Mouse (Mus musculus) neural tube, embryonic 11.5 days (tissue): ENCODE results near the gene Hist1h1c. TPM values are rescaled to one million over a fixed set of nuclear protein-coding genes. Genes with fewer than 3 reads are reported as not detected.

Experiments used
- ATAC-seq: fragments of 200-750 bp; cut with Nextera tagmentation; 2 replicates; pipeline ENCODE4 v1.8.0; 2017; ENCODE audit warnings: moderate number of reproducible peaks, mild to moderate bottlenecking, moderate TSS enrichment, moderate library complexity; ENCODE audit not compliant: insufficient read depth, low FRiP score, low TSS enrichment
- DNase-seq: peaks from one replicate; pipeline ENCODE4 v3.0.0-alpha.2; 2015; ENCODE audit warnings: low spot score
- H3K27ac ChIP-seq: fragments of 300-500 bp; sonication (generic); 2 replicates; pipeline ENCODE4 v1.5.1; 2014; ENCODE audit warnings: low read depth, mild to moderate bottlenecking, low read length
- H3K27me3 ChIP-seq: fragments of 300-500 bp; sonication (generic); 2 replicates; pipeline ENCODE4 v1.6.1; 2014; ENCODE audit warnings: mild to moderate bottlenecking, low read length, mixed read lengths; ENCODE audit not compliant: control insufficient read depth, insufficient read depth
- H3K36me3 ChIP-seq: fragments of 300-500 bp; sonication (generic); 2 replicates; pipeline ENCODE4 v1.6.1; 2014; ENCODE audit warnings: mild to moderate bottlenecking, low read length, moderate library complexity, mixed read lengths; ENCODE audit not compliant: control insufficient read depth, insufficient read depth
- H3K4me1 ChIP-seq: fragments of 300-500 bp; sonication (generic); 2 replicates; pipeline ENCODE4 v1.6.1; 2014; ENCODE audit warnings: low read length, mixed read lengths; ENCODE audit not compliant: control insufficient read depth, insufficient read depth
- H3K4me2 ChIP-seq: fragments of 300-500 bp; sonication (generic); 2 replicates; pipeline ENCODE4 v1.6.1; 2014; ENCODE audit warnings: low read depth, mild to moderate bottlenecking, moderate library complexity
- H3K4me3 ChIP-seq: fragments of 300-500 bp; sonication (generic); 2 replicates; pipeline ENCODE4 v1.5.1; 2014; ENCODE audit warnings: low read depth, low read length
- H3K9ac ChIP-seq: fragments of 300-500 bp; sonication (generic); 2 replicates; pipeline ENCODE4 v1.6.1; 2014; ENCODE audit warnings: mild to moderate bottlenecking, low read length
- H3K9me3 ChIP-seq: fragments of 300-500 bp; sonication (generic); 2 replicates; pipeline ENCODE4 v1.6.1; 2016; ENCODE audit warnings: low read length; ENCODE audit not compliant: control insufficient read depth
- WGBS: fragments of 180-500 bp; shearing (Covaris S2); extraction: QIAGEN DNeasy Blood & Tissue Kit; methylation state at CpG from one replicate; pipeline ENCODE4 v1.1.7; 2014; 5-methylcytosine and 5-hydroxymethylcytosine counted together
- polyA plus RNA-seq: library from polyadenylated mRNA; unstranded; fragments of >200 nt; fragmentation: Nextera tagmentation; extraction: Ambion mirVana; gene quantifications from 2 replicates; pipeline ENCODE4 v1.2.1, GENCODE M21; 2014

The Hist1h1c gene
- polyA plus RNA-seq, result 12.2 and 15.3 TPM in 2 replicates

- Histone ChIP-seq H3K4me2 (peak within 1 kb of the TSS; percentile 93), H3K27me3 (no peaks in the 10 kb centered on the region), H3K36me3 (no peaks in the 10 kb centered on the region), H3K4me1 (0 out of 2 replicates have a peak, but pooled peaks cover 6% of the 10 kb centered on the region), H3K4me3 (peak within 1 kb of the TSS; percentile 52), H3K9ac (peak within 1 kb of the TSS; percentile 81), H3K9me3 (no peaks in the 10 kb centered on the region), H3K27ac (peak within 1 kb of the TSS; percentile 98)
- WGBS, result 0% methylated on average over 30 of the region's 38 CpGs
- DNase-seq (peak; percentile 94), ATAC-seq (peak; percentile 95)
These were observed at the start of gene Hist1h1c for GRCm38 (mm10) chr13:23738677-23739068. TSS of gene Hist1h1c (plus strand) at chr13:23738808.

GRCm38 (mm10) chr13:23688956-23689355, 49.7 kb upstream of the Hist1h1c start:
- no peaks in the 10 kb centered on the region for H3K36me3 ChIP-seq
- no peaks in the 10 kb centered on the region for H3K9me3 ChIP-seq
- 93% methylated on average over 2 of the region's 2 CpGs for WGBS
- no peak overlapping the region for H3K4me3 ChIP-seq
- no peak overlapping the region for H3K9ac ChIP-seq
- no peak overlapping the region for H3K4me2 ChIP-seq
- ATAC-seq, result no peak
- H3K4me1 ChIP-seq, result 0 out of 2 replicates have a peak, but pooled peaks cover 4% of the 10 kb centered on the region
- H3K27ac ChIP-seq, result no peak overlapping the region
- H3K27me3 ChIP-seq, result no peaks in the 10 kb centered on the region
- DNase-seq, result no peak

DNA sequence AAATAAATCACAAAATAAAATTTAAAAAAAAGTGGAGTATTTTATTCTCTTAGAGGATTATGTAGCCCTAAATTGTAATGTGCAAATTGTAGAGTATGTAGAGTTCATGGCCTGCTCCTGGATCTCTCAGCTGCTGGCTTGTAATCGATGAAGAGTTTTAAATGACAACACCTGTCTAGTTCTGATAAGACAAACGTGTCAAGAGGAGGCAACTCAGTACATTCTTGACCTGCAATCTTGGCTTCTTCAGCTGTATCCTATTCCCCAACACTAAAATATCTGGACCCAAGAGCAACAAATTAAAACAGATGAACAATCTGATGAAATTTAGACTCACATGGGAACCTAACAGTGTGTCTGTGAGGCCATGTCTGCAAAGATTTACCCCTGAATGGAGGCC, 49.1 kb upstream of the Hist1h1c start:
- no peak overlapping the region for H3K27ac ChIP-seq

DNA sequence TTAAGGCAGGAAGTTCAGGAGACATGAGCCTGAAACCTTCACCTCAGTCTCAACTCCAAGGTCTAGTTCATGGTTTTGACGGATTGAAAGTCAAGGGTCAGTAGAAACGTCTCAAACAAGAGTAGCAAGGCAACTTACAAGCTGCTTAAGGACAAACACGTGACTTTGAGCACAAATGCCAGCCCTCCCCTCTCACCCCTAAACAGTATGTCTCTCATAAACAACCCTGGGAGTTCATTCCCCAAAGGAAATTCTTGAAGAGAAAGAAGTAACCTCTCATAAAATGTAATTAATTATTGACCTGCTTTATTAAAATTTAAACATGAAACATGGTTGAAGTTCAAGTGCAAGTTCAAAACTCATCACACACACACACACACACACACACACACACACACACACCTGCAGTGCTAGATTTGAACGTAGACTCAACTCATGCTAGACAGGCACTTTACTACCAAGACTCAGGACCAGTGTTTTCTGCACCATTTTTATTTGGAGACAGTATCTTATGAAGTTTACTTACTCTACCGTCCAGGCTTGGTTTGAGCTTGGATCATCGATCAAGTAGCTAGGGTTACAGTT, 44.7 kb upstream of the Hist1h1c start:
- H3K27ac ChIP-seq, result no peak overlapping the region
- no peaks in the 10 kb centered on the region for H3K9me3 ChIP-seq
- no peak for DNase-seq
- no peaks in the 10 kb centered on the region for H3K27me3 ChIP-seq
- H3K4me1 ChIP-seq, result 0 out of 2 replicates have a peak, but pooled peaks cover 3% of the 10 kb centered on the region
- 83% methylated on average over 6 of the region's 6 CpGs for WGBS
- no peak overlapping the region for H3K9ac ChIP-seq
- H3K36me3 ChIP-seq, result no peaks in the 10 kb centered on the region
- H3K4me3 ChIP-seq, result no peak overlapping the region
- no peak for ATAC-seq
- H3K4me2 ChIP-seq, result no peak overlapping the region

More for the DNA sequence above, 49.1 kb upstream of the Hist1h1c start:
- Histone ChIP-seq H3K36me3 (no peaks in the 10 kb centered on the region), H3K4me2 (no peak overlapping the region), H3K27me3 (no peaks in the 10 kb centered on the region), H3K9me3 (no peaks in the 10 kb centered on the region), H3K4me1 (0 out of 2 replicates have a peak, but pooled peaks cover 4% of the 10 kb centered on the region), H3K4me3 (no peak overlapping the region), H3K9ac (no peak overlapping the region)
- 83% methylated on average over 2 of the region's 2 CpGs for WGBS
- DNase-seq, result no peak
- no peak for ATAC-seq

- H3K4me2 ChIP-seq, result no peak overlapping the region
- no peak overlapping the region for H3K27ac ChIP-seq
- no peak overlapping the region for H3K4me3 ChIP-seq
- H3K36me3 ChIP-seq, result no peaks in the 10 kb centered on the region
- 0 out of 2 replicates have a peak, but pooled peaks cover 3% of the 10 kb centered on the region for H3K4me1 ChIP-seq
- no peak overlapping the region for H3K9ac ChIP-seq
- DNase-seq, result no peak
- 98% methylated on average over 9 of the region's 9 CpGs for WGBS
- no peak for ATAC-seq
- H3K9me3 ChIP-seq, result no peaks in the 10 kb centered on the region
- H3K27me3 ChIP-seq, result no peaks in the 10 kb centered on the region
These were observed 43.7 kb upstream of the Hist1h1c start for GRCm38 (mm10) chr13:23694956-23695355.

GRCm38 (mm10) chr13:23695514-23695913, 43.1 kb upstream of the Hist1h1c start, which contains the start of gene Hist1h1t:
TSS of gene Hist1h1t (plus strand) at chr13:23695814.
- peak within 1 kb of the TSS; percentile 17; the same call in 1 of the 2 replicates for H3K27ac ChIP-seq
- no peaks in the 10 kb centered on the region for H3K9me3 ChIP-seq
- H3K4me3 ChIP-seq, result no peak within 1 kb of the TSS
- H3K9ac ChIP-seq, result no peak within 1 kb of the TSS
- 0 out of 2 replicates have a peak, but pooled peaks cover 3% of the 10 kb centered on the region for H3K4me1 ChIP-seq
- WGBS, result 58% methylated on average over 10 of the region's 13 CpGs
- DNase-seq, result no peak
- ATAC-seq, result no peak
- H3K27me3 ChIP-seq, result no peaks in the 10 kb centered on the region
- H3K4me2 ChIP-seq, result no peak within 1 kb of the TSS
- no peaks in the 10 kb centered on the region for H3K36me3 ChIP-seq

DNA sequence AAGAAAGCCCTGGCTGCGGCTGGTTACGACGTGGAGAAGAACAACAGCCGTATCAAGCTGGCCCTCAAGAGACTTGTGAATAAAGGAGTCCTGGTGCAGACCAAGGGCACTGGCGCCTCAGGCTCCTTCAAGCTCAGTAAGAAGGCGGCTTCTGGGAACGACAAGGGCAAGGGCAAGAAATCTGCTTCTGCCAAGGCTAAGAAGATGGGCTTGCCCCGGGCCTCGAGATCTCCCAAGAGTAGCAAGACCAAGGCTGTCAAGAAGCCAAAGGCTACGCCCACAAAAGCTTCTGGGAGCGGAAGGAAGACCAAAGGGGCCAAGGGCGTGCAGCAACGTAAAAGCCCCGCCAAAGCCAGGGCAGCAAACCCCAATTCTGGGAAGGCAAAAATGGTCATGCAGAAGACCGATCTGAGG, 42.5 kb upstream of the Hist1h1c start:
- Histone ChIP-seq H3K4me3 (no peak overlapping the region), H3K36me3 (no peaks in the 10 kb centered on the region), H3K9me3 (no peaks in the 10 kb centered on the region), H3K4me2 (no peak overlapping the region), H3K27me3 (no peaks in the 10 kb centered on the region), H3K4me1 (0 out of 2 replicates have a peak, but pooled peaks cover 3% of the 10 kb centered on the region), H3K9ac (no peak overlapping the region), H3K27ac (peak overlapping the region; percentile 17; the same call in 1 of the 2 replicates)
- ATAC-seq, result no peak
- DNase-seq, result no peak
- WGBS, result 54% methylated on average over 15 of the region's 15 CpGs

DNA sequence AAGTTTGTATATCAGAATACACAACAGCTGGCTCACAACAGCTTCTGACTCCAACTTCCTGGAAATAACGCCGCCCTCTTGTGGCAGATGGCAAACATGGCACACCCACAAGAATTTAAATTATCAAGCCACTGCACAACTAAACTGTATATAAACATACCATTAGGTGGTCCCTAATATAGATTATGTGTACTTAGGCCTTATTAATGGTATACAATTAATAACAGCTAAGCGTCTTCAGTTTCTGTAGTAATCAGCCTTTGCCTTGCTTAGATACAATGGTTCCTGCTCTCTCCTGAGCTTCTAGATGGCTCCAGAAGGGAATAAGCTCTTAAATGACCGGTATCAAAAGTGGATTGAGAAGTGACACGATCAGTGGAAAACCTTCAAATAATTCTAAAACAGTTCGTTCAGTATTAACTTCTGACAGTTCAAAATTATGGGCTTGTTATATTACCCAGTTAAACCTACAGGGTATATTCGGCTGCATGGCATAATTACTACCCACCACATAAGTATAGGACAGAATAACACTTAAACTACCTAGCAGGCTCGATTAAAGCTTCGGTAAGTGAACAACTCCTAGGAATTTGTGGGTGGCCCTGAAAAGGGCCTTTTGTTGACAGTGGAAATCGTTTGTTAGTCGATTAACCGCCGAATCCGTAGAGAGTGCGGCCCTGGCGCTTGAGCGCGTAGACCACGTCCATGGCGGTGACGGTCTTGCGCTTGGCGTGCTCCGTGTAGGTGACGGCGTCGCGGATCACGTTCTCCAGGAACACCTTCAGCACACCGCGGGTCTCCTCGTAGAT, 40.9 kb upstream of the Hist1h1c start:
- Histone ChIP-seq H3K4me2 (peak overlapping the region; percentile 51), H3K27ac (peak overlapping the region; percentile 77), H3K9ac (peak overlapping the region; percentile 54), H3K4me3 (peak overlapping the region; percentile 40), H3K27me3 (no peaks in the 10 kb centered on the region), H3K4me1 (0 out of 2 replicates have a peak, but pooled peaks cover 3% of the 10 kb centered on the region), H3K36me3 (no peaks in the 10 kb centered on the region), H3K9me3 (no peaks in the 10 kb centered on the region)
- under 1% methylated on average over 20 of the region's 32 CpGs for WGBS
- peak; percentile 79 for ATAC-seq
- peak; percentile 73 for DNase-seq
